Mouse (Mus musculus) brain, embryonic 14.5 days (tissue): Measurements from ENCODE around the gene Dido1.

Source experiments
- CTCF ChIP-seq: fragments of 200-500 bp; IDR thresholded peaks from 2 replicates; pipeline ENCODE4 v1.5.1; 2012; ENCODE audit warnings: inconsistent platforms, mild to moderate bottlenecking, moderate library complexity, borderline replicate concordance; ENCODE audit not compliant: insufficient read depth, insufficient read length; ENCODE audit errors: extremely low read depth
- POLR2A ChIP-seq: fragments of 200-500 bp; IDR thresholded peaks from 2 replicates; pipeline ENCODE4 v1.6.1; 2012; ENCODE audit warnings: mild to moderate bottlenecking, inconsistent platforms, borderline replicate concordance; ENCODE audit not compliant: poor library complexity, insufficient read depth, insufficient read length, severe bottlenecking; ENCODE audit errors: extremely low read depth

DNA sequence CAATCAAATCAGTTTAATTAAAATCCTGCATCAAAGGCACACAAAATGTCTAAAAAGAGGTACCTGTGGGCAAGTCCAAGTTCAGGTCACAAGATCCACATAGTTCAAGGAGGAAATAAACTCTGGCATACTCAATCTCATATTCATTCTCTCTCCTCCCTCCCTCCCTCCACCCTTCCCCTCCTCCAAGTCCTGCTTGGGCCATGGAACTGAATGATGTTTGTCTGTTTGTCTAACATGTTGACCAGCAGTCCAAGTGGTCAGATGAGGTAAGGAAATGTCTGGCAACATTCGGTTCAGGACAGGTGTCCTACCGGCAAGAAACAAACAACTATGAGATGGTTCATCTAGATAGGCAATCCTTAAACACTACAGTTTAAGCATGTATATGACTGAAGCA is 33.1 kb downstream of the Dido1 start:
- TF ChIP-seq CTCF (no peak), POLR2A (no peak)
